Mouse (Mus musculus): Measurements from ENCODE around the gene Trim59.
"Not testable (repeated sequence)": the region's sequence is repeated elsewhere in the genome, so short reads cannot be mapped to it uniquely, and the experiment has no call there.

Gene Trim59

GRCm38 (mm10) chr3:69044645-69045399, at the start of gene Trim59:
Gene Trim59, minus strand, starts transcription at chr3:69044755.
- DNase-seq = peak; percentile 90

GRCm38 (mm10) chr3:69064005-69064404, 19.4 kb upstream of the Trim59 start:
- DNase-seq = no peak

GRCm38 (mm10) chr3:69062764-69063163, 18.2 kb upstream of the Trim59 start:
- no peak for DNase-seq

GRCm38 (mm10) chr3:69060672-69061071, 16.1 kb upstream of the Trim59 start:
- DNase-seq = no peak

GRCm38 (mm10) chr3:69055871-69056270, 11.3 kb upstream of the Trim59 start:
- DNase-seq = no peak

- no peak for DNase-seq
Measured at GRCm38 (mm10) chr3:69054760-69055432, 10.3 kb upstream of the Trim59 start.

GRCm38 (mm10) chr3:69051894-69052293, 7.3 kb upstream of the Trim59 start:
- DNase-seq = no peak

- DNase-seq = no peak
Measured at GRCm38 (mm10) chr3:69049011-69049410, 4.5 kb upstream of the Trim59 start.

GRCm38 (mm10) chr3:69047684-69048083, 3.1 kb upstream of the Trim59 start:
- no peak for DNase-seq

GRCm38 (mm10) chr3:69046509-69046908, 2.0 kb upstream of the Trim59 start:
- no peak for DNase-seq

- no peak for DNase-seq
Measured at GRCm38 (mm10) chr3:69045750-69046149, 1.2 kb upstream of the Trim59 start.

- no peak for DNase-seq
Measured at GRCm38 (mm10) chr3:69045400-69045703, 797 bp upstream of the Trim59 start.

GRCm38 (mm10) chr3:69044167-69044591, 376 bp downstream of the Trim59 start:
- no peak for DNase-seq

GRCm38 (mm10) chr3:69041298-69041697, 3.3 kb downstream of the Trim59 start:
- no peak for DNase-seq

GRCm38 (mm10) chr3:69040105-69040504, 4.5 kb downstream of the Trim59 start:
- DNase-seq = no peak

GRCm38 (mm10) chr3:69026133-69026783, 18.3 kb downstream of the Trim59 start:
- DNase-seq = no peak

GRCm38 (mm10) chr3:69020764-69021163, 23.8 kb downstream of the Trim59 start:
- no peak for DNase-seq

- DNase-seq = no peak
Measured at GRCm38 (mm10) chr3:69020285-69020684, 24.3 kb downstream of the Trim59 start.

- DNase-seq = not testable (repeated sequence)
Measured at GRCm38 (mm10) chr3:69018635-69019034, 25.9 kb downstream of the Trim59 start.

- no peak for DNase-seq
Measured at GRCm38 (mm10) chr3:69017181-69017580, 27.4 kb downstream of the Trim59 start.

GRCm38 (mm10) chr3:69008873-69009272, 35.7 kb downstream of the Trim59 start:
- DNase-seq = no peak

GRCm38 (mm10) chr3:69006246-69006760, 38.3 kb downstream of the Trim59 start:
- DNase-seq = no peak

- DNase-seq = peak; percentile 23
Measured at GRCm38 (mm10) chr3:69005338-69006245, 39.0 kb downstream of the Trim59 start.

All from right cerebral cortex, postnatal 25 days (tissue).